Mouse (Mus musculus): ENCODE measurements around the gene Ip6k3.

DNA sequence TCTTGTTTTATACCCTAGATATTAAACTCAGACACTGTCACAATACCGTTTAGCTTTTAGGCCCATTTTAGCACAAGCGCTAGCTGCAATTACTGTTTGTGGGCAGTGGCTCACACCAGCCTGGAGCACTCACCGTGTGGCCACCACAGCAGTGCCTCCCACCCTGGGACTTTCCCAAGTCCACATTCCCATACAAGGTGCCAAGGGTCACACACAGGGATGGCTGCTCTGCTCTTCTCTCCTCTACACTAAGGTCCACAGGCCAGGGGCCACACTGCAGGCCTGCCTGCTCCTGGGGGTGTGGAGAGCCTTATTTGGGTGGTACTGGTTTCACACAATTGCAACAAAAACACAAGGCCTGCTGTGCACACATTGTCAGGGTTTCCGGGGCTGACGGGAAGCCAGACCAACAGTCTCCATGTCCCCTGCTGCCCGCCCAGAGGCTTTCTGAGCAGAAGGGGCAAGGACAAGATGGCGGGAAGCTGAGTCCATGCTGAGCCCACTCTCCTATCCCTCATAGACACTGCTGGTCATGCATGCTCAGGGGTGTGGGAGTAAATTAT is 43.7 kb downstream of the Ip6k3 start:
- TF ChIP-seq CTCF (IDR thresholded peaks at IDR 0.05; ENCODE audit: low read depth, low read length) = no peak
- TF ChIP-seq POLR2A (IDR thresholded peaks at IDR 0.05; ENCODE audit: insufficient read depth, low read length) = no peak
